Mouse (Mus musculus): ENCODE measurements around the gene Fasn. TPM values are rescaled to one million over a fixed set of nuclear protein-coding genes. Genes with fewer than 3 reads are reported as not detected.

Gene Fasn
- polyA plus RNA-seq, 1 experiment, result 274 TPM

GRCm38 (mm10) chr11:120817358-120817757 lies 7.0 kb downstream of the Fasn start:
- Histone ChIP-seq H3K27ac (ENCODE audit: insufficient read depth, low read length) (no peak overlapping the region), H3K4me1 (ENCODE audit: control insufficient read depth, insufficient read depth, low read length) (peaks cover 41% of the 10 kb centered on the region), H3K4me3 (replicated peaks; ENCODE audit: insufficient read depth, low read depth, low read length) (no peak overlapping the region), H3K27me3 (ENCODE audit: control insufficient read depth, insufficient read depth, low read length) (no peaks in the 10 kb centered on the region)
- TF ChIP-seq CTCF (IDR thresholded peaks at IDR 0.05; ENCODE audit: borderline replicate concordance, insufficient read depth, low read depth, low read length), result no peak
- TF ChIP-seq POLR2A (IDR thresholded peaks at IDR 0.05; ENCODE audit: borderline replicate concordance, insufficient read depth, low read length), result no peak
- DNase-seq, result no peak
- WGBS, result 83% methylated on average over 6 of the region's 6 CpGs

GRCm38 (mm10) chr11:120812068-120812467 lies 12.3 kb downstream of the Fasn start:
- H3K4me1 ChIP-seq (ENCODE audit: control insufficient read depth, insufficient read depth, low read length), result no peaks in the 10 kb centered on the region
- no peaks in the 10 kb centered on the region for H3K27me3 ChIP-seq (ENCODE audit: control insufficient read depth, insufficient read depth, low read length)
- no peak for DNase-seq
- H3K4me3 ChIP-seq (replicated peaks; ENCODE audit: insufficient read depth, low read depth, low read length), result no peak overlapping the region
- WGBS, result 86% methylated on average over 16 of the region's 16 CpGs
- TF ChIP-seq CTCF (IDR thresholded peaks at IDR 0.05; ENCODE audit: borderline replicate concordance, insufficient read depth, low read depth, low read length), result no peak
- no peak for TF ChIP-seq POLR2A (IDR thresholded peaks at IDR 0.05; ENCODE audit: borderline replicate concordance, insufficient read depth, low read length)
- H3K27ac ChIP-seq (ENCODE audit: insufficient read depth, low read length), result no peak overlapping the region

GRCm38 (mm10) chr11:120808010-120808409 lies 16.3 kb downstream of the Fasn start:
- Histone ChIP-seq H3K4me1 (ENCODE audit: control insufficient read depth, insufficient read depth, low read length) (no peaks in the 10 kb centered on the region), H3K4me3 (replicated peaks; ENCODE audit: insufficient read depth, low read depth, low read length) (no peak overlapping the region), H3K27ac (ENCODE audit: insufficient read depth, low read length) (no peak overlapping the region), H3K27me3 (ENCODE audit: control insufficient read depth, insufficient read depth, low read length) (no peaks in the 10 kb centered on the region)
- WGBS, result 77% methylated on average over 12 of the region's 12 CpGs
- no peak for DNase-seq
- TF ChIP-seq CTCF (IDR thresholded peaks at IDR 0.05; ENCODE audit: borderline replicate concordance, insufficient read depth, low read depth, low read length), result no peak
- no peak for TF ChIP-seq POLR2A (IDR thresholded peaks at IDR 0.05; ENCODE audit: borderline replicate concordance, insufficient read depth, low read length)

GRCm38 (mm10) chr11:120805375-120806298 lies 18.7 kb downstream of the Fasn start:
- Histone ChIP-seq H3K4me3 (replicated peaks; ENCODE audit: insufficient read depth, low read depth, low read length) (no peak overlapping the region), H3K4me1 (ENCODE audit: control insufficient read depth, insufficient read depth, low read length) (no peaks in the 10 kb centered on the region), H3K27ac (ENCODE audit: insufficient read depth, low read length) (no peak overlapping the region), H3K27me3 (ENCODE audit: control insufficient read depth, insufficient read depth, low read length) (no peaks in the 10 kb centered on the region)
- 86% methylated on average over 7 of the region's 7 CpGs for WGBS
- no peak for TF ChIP-seq POLR2A (IDR thresholded peaks at IDR 0.05; ENCODE audit: borderline replicate concordance, insufficient read depth, low read length)
- no peak for TF ChIP-seq CTCF (IDR thresholded peaks at IDR 0.05; ENCODE audit: borderline replicate concordance, insufficient read depth, low read depth, low read length)
- DNase-seq, result no peak

- TF ChIP-seq POLR2A (IDR thresholded peaks at IDR 0.05; ENCODE audit: borderline replicate concordance, insufficient read depth, low read length) (no peak), CTCF (IDR thresholded peaks at IDR 0.05; ENCODE audit: borderline replicate concordance, insufficient read depth, low read depth, low read length) (no peak)
- H3K27me3 ChIP-seq (ENCODE audit: control insufficient read depth, insufficient read depth, low read length), result no peaks in the 10 kb centered on the region
- DNase-seq, result no peak
- H3K4me3 ChIP-seq (replicated peaks; ENCODE audit: insufficient read depth, low read depth, low read length), result no peak overlapping the region
- no peak overlapping the region for H3K27ac ChIP-seq (ENCODE audit: insufficient read depth, low read length)
- H3K4me1 ChIP-seq (ENCODE audit: control insufficient read depth, insufficient read depth, low read length), result no peaks in the 10 kb centered on the region
- WGBS, result 69% methylated on average over 4 of the region's 4 CpGs
Observed at GRCm38 (mm10) chr11:120804769-120805168, 19.6 kb downstream of the Fasn start.

- Histone ChIP-seq H3K27ac (ENCODE audit: insufficient read depth, low read length) (no peak overlapping the region), H3K27me3 (ENCODE audit: control insufficient read depth, insufficient read depth, low read length) (no peaks in the 10 kb centered on the region), H3K4me1 (ENCODE audit: control insufficient read depth, insufficient read depth, low read length) (no peaks in the 10 kb centered on the region), H3K4me3 (replicated peaks; ENCODE audit: insufficient read depth, low read depth, low read length) (no peak overlapping the region)
- no peak for TF ChIP-seq POLR2A (IDR thresholded peaks at IDR 0.05; ENCODE audit: borderline replicate concordance, insufficient read depth, low read length)
- no peak for TF ChIP-seq CTCF (IDR thresholded peaks at IDR 0.05; ENCODE audit: borderline replicate concordance, insufficient read depth, low read depth, low read length)
- DNase-seq, result no peak
- WGBS, result 71% methylated on average over 7 of the region's 7 CpGs
Observed at GRCm38 (mm10) chr11:120804274-120804673, 20.1 kb downstream of the Fasn start.

GRCm38 (mm10) chr11:120800061-120800904 lies 24.1 kb downstream of the Fasn start:
- 0 out of 2 replicates have a peak, but pooled peaks cover under 1% of the 10 kb centered on the region for H3K4me1 ChIP-seq (ENCODE audit: control insufficient read depth, insufficient read depth, low read length)
- H3K4me3 ChIP-seq (replicated peaks; ENCODE audit: insufficient read depth, low read depth, low read length), result no peak overlapping the region
- peak; percentile 80 to 87 for DNase-seq
- no peaks in the 10 kb centered on the region for H3K27me3 ChIP-seq (ENCODE audit: control insufficient read depth, insufficient read depth, low read length)
- no peak overlapping the region for H3K27ac ChIP-seq (ENCODE audit: insufficient read depth, low read length)
- TF ChIP-seq POLR2A (IDR thresholded peaks at IDR 0.05; ENCODE audit: borderline replicate concordance, insufficient read depth, low read length) (no peak), CTCF (IDR thresholded peaks at IDR 0.05; ENCODE audit: borderline replicate concordance, insufficient read depth, low read depth, low read length) (peak; percentile 81)
- 12% methylated on average over 10 of the region's 10 CpGs for WGBS

Measured in cerebellum, adult 2 months (tissue).